Mouse (Mus musculus): Measurements from ENCODE around the gene Btbd19.

Btbd19 gene

DNA sequence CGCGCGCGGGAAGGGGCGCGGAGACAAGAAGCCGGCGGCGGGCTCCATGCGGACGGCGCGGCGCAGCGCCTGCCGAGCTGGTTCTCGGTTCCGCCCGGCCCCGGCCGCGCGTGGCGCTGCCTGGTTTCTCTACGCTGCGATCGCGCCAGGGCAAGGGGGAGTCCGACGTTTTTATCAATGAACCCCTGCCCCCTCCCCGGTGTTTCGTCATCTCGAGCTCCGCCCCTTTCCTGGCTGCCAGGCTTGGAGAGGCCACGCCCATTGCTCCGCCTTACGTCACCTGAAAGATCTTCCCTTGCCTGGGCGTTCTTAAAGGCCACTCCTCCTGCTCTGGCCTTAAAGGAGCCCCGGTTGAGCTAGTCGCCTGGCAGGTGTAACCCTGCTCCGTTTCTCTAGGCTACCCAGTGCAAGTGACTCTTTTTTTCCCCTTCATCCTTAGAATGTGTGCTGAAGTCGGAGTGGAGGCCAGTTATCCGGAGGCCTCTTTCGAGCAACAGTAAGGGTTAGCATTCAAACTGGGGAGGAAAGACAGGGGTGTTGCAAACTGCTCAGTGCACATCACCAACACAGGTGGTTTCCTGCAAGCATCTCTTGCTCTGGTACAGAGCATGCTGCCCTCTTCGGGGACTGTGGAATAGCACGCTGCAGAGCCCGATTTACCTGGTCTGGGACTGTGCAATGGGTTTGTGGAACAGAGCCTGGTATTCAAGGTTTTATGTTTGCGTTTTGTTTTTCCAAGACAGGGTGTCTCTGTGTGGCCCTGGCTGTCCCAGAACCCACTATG is 8.5 kb upstream of the Btbd19 start, which contains the start of gene Plk3:
Gene Plk3 (minus strand): TSS at position 147 of the 784 bp plus-strand sequence.
- DNase-seq: peak; percentile 99

- no peak for DNase-seq
Observed at GRCm38 (mm10) chr4:117133366-117133796, 7.9 kb upstream of the Btbd19 start.

GRCm38 (mm10) chr4:117132794-117133143 is 7.2 kb upstream of the Btbd19 start:
- DNase-seq: no peak

DNA sequence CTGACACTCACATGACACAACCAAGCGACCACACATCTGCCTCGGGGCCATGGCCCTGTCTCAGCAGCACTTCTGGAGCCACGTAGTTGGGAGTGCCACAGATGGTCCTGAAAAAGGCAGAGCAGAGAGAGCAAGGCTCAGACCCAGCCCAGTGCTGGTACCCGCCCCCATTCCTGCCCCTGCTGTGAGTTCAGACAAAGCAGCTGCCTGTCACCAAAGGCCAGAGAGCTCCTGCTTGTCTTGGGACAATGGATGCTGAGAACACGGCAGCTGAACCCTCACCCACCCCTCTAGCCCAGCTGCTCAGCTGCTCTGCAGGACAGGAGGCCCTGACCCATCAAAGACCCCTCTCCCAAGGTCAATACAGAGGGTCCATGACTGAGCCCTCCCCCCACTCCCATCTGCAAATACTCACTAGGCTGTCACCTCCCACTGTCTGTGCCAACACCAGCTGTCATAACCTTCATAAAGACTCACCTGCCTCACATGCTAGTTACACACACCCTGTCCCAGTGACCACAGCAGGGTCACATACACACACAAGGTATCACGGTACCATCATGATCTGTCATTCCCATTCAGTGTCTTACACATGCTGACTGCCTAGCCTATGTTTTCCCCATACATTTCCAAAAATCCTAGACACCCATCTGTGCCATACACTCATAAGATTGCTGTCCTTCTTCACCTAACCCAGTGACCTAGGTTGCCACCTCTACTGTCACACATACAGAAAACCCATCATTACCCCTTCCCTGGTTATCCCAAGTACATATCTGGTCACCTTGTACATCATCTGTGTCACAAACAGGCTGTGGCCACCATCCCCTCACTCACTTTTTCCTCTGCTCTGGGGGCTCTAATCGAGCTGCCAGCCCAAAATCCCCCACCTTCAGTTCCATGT is 6.6 kb upstream of the Btbd19 start:
- no peak for DNase-seq

DNA sequence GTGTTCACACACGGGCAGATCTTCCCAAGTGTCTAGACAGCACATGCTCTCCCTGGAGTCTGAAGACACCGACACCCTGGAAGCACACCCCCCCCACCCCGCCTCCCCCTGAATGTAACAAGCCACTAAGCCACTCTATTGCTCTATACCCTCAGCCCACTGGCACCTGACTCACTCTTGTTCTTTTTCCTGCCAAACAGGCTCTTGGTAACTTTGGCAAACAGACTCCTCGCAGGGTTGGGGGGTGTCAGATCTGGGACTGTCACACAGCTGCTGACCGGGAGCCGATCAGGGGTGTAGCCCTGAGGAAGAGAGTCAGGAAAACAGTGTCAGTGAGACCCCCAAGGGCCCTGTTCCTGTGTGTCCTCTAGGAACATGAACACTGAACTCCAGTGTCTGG is 5.7 kb upstream of the Btbd19 start:
- no peak for DNase-seq

- DNase-seq: no peak
Observed at GRCm38 (mm10) chr4:117130790-117131189, 5.3 kb upstream of the Btbd19 start.

DNA sequence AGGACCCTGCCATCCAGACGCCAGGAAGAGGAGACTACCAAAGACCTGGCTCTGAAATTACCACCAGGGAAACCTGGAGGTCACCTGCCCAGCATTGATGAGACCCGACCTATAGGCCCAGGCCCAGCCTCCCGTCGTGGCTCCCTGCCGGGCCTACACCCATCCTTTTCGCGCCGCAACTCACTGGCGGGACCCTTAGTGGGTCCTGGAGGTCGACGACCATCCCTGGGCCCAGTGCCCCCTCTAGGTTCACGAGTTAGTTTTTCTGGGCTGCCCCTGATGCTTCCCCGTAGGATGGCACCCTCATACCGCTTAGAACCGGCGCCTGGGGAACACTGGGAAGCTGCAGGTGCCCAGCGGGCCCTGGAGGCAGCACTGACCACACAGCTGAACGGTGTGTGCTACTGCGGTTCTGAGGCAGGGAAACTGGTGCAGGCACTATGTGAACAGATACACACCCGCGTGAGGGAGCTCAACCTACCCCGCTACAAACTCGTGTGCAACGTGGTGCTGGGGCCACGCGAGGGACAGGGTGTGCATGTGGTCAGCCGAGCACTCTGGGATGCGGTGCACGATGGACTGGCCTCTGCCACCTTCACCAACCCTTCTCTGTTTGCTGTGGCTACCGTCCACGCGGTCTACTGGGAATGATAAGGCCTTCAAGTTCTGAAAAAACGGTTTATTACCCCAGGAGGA is 2.6 kb upstream of the Btbd19 start:
- no peak for DNase-seq

- DNase-seq: no peak
Observed at GRCm38 (mm10) chr4:117126675-117127290, 1.3 kb upstream of the Btbd19 start, which contains the start of gene Tctex1d4. Gene Tctex1d4 (plus strand): TSS chr4:117126794.

DNA sequence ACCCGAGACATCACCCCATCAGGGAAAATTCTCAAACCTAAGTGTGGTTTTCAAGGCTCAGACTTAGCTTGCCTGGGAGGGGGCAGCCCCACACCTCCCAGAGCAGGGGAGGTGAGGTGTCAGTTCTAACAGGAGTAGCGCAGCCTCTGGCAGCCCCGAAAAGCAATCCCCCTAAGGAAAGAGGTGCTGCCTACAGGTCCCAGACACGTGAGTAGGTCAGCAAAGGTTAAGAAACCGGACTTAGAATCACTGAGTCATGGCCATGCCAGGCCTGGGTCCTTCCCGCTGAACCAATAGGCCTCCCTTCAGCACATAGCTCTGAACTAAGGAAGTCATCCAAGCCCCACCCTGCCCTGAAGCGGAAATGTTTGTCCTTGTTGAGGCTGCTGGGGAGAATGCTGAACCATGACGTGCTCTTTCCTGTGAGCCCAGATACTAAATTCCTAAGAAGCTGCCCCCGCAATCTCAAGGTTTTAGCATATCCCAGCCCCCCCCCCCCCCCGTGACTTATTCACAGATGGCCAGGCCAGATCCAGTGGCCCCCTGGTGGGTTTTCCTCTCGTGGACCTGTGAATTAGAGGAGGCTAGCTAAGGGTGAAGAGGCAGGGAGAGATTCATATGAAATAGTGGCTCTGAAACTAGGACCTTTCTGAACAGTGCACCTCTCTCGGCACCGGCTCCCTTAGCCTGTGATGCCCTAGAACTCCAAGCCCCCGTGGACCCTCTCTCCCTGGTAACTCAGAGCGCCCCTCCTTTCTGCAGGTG is 567 bp upstream of the Btbd19 start:
- DNase-seq: peak; percentile 95

DNA sequence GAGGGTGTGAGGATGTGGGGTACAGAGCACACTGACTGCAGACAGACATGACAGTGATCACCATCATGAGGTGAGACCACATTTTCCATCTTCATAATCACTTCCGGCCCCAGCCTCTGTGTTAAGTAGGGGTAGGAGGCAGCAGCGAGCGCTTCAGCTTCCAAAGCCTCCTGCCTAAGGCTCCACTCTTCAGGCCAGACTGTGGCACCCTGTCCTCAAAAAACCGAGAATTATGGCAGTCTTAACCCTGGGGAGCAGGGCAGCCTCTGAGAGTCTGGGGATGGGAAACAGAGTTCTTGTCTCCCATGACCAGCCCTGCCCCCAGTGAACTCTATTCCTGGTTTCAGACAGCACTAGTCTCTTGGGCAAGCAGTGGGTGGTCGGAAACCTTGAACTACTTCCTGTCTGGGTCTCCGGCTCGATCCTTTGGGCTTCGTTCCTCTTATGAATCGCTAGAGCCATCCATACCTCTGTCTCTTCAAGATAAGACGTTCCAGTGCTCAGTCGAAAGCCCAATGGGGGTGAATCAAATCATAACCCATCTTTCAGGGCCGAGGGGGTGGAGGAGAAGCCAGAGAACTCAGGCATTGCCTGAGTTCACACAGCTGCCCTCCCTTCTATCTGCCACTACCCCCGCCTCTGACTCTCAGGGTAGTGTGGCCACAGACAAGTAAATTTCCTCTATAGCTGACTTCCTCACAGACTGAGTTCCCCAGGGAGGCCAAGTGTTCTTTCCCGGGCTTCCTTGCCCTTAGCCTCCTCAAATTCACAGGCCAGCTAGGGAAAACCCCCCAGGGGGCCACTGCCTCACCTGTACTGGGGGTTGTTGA is 792 bp downstream of the Btbd19 start:
- DNase-seq: peak; percentile 83

DNA sequence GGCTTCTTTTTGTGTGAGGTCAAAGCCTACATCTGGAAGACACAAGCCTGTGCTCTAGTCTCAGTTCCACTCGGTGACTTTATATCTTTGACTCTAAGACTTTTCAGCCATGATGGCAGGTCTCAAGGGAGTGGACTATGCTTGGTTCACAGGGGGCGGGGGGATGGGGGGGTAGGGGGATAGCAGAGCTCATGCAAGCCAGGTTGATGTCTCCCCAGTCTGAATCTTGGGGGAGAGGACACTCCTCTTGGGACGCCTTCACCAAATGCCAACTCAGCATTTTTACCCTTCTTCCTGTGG is 1.4 kb downstream of the Btbd19 start:
- DNase-seq: no peak

DNA sequence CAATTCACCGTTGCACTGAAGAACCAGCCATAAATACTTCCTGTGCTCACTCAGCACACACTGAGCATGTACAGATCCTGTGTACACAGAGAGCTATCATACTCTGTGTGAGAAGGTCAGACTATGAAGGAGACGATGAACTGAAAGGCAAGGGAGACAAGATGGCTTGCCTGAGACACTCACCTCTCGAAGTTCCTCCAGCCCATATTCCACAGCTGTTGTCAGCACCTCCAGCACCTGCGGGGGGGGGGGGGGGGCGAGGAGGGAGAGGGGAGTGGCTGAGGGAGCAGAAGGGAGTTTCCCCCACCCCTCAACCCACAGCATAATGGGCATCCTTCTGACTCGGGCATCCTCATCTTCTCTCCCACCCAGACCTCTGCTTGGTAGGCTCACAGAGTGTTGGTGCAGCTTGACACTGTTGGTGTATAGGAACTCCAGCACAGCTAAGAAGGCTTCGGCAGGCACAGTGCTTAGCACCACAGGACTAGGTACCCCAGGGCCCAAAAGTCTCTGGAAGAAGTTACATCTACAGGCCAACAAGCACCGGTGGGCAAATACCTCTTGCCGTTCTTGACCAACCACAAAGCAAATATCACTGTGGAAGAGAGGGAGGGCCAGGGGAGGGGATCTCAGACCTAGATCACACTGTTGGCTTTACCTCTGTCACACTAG is 1.8 kb downstream of the Btbd19 start:
- no peak for DNase-seq

DNA sequence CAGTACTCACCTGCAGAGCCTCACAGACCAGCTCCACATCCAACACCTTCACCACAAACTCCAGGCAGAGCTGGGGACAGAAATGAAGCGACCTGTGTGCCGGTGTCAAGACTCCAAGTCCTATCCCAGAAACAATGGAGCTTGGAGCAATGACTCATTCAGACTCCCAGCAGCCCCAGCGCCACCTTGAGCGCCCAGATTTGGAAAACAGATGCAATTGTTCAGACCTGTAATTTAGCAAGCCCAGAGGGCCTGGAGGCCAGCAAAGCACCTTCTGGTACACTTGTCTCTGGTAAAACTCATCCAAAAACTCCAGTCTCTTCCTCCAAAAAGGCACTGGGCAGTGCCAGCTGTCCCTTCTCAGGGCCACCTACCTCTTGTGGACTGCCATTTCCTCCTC is 3.3 kb downstream of the Btbd19 start:
- DNase-seq: no peak

DNA sequence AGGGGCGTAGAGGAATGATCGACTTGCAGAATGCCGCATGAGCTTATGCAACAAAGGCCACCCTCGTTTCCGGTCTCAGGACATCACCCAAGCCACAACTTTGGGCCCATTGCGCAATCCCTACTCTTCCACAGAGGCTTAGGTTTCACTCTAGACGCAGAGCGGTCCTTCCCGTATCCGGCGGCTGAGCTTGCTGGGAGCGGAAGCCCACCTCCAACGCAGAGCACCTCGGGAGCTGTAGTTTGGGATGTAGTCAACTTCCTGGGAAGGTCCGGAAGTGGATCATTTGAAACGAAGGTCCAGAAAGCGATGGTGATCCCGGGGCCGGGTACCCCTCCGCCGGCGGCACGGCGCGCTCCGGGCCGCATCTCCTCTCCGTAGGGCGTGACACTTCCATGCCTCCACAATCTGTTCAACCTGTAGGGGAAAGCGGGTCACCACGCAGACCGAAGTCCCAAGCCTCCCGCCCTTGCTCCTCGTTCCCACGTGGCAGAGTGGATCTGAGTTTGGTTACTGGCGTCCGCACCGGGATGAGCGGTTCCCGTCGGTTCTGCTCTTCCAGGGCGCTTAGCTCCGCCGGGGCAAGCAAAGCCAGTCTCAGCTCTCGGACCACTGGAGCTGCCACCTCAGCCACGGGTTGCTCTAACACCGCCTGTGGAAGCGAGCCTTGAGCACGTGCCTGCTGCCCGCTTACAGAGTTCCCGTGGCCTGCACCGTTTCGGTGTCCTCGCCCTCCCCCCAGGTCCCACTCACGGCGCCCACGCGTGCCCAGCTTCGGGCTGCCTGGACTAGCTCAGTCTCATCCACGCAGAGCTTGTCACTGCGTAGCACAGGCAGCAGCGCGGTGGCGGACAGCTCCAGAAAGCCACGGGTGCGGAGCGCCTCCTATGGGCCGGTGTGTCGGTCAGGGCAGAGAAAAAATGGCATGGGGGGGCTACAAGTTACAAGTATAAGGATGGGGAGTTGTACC is 4.8 kb downstream of the Btbd19 start:
- peak; percentile 99 for DNase-seq

DNA sequence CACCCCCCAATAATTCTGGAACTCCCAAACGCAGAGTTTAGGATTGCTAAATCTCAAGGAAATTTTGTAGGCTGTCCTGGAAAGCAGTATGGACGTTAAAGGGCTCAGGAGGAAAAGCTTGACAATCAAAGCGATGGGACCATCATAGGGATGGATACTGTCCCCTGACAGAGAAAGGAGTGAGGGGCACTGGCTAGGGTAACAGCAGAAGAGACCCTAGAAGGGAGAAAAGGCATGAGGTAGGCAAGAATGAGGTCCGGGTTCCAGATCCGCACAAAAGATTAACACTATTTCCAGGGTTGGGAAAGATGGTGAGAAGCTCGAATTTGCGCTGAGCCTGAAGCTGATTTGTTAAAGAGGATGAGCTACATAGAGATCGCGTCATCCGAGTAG is 5.5 kb downstream of the Btbd19 start:
- DNase-seq: no peak

- no peak for DNase-seq
Observed at GRCm38 (mm10) chr4:117119636-117120035, 5.9 kb downstream of the Btbd19 start.

DNA sequence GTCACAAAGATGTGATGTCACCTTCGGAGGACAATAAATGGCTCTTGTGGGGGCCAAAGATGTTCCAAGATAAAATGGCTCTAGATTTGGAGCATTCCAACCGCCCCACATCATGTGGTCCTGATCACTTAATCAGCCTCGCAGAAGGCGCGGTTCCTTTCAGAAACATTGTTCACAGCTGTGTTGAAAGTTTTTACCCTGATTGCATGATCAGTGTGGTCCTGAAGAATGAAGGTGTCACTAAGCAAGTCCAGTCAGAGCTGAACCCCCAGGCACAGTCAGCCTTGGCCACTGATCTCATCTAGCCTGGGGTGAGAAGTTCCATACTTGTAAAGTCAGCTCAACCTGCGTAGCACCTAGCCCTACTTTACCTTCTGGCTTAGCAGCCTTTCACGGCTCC is 7.6 kb downstream of the Btbd19 start:
- DNase-seq: no peak

DNA sequence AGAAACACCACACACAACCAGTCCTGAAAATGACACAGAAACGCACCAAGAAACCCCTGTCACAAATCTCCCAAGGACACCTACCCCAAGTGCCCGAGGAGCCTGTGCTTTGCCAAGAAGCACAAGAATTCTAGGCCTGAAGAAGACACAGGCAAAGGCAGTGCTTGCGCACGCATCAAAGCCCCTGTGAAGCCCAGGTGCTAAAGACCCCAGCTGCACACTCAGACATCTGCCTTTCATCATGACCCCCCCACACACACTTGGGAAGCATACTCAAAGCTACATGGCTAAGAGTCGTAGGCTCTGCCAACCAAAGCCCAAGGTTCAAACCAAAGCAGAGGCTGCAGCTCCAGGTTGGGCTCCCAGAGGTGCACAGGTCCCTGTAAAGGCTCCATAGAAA is 9.9 kb downstream of the Btbd19 start:
- no peak for DNase-seq

- no peak for DNase-seq
Observed at GRCm38 (mm10) chr4:117113237-117113636, 12.3 kb downstream of the Btbd19 start.

DNA sequence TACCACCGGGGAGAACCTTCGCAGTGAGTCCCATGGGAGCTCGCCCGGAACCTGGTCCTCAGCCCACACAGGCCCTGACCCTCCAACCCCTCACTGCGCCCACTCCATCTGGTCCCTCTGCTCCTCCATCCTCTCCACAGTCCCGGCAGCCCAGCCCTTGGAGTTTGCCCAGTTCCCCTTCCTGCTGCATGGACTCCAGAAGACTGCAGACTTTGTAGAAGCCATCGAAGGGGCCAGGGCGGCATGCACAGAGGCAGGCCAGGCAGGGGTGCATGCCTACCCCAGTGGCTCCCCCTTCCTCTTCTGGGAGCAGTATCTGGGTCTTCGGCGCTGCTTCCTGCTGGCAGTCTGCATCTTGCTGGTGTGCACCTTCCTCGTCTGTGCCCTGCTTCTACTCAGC is 14.5 kb downstream of the Btbd19 start:
- no peak for DNase-seq
